Mouse (Mus musculus) adrenal gland, adult (tissue): ENCODE measurements around the gene Wdr66.
A peak's percentile ranks its signal among the peaks of the same experiment; 100 is the strongest.
"Not testable (repeated sequence)": the region's sequence is repeated elsewhere in the genome, so short reads cannot be mapped to it uniquely, and the experiment has no call there.

Experiments used
- DNase-seq, 2 experiments: peaks; one replicate each; pipeline ENCODE4 v3.0.0; 2022 to 2023; ENCODE audit warnings: low spot score in 1 of 2; ENCODE audit not compliant: inconsistent age in 2 of 2

Wdr66 gene

GRCm38 (mm10) chr5:123251834-123252233 lies at the start of gene Wdr66:
Gene Wdr66, plus strand, starts transcription at chr5:123252102.
- peak; percentile 73 to 90 for DNase-seq

DNA sequence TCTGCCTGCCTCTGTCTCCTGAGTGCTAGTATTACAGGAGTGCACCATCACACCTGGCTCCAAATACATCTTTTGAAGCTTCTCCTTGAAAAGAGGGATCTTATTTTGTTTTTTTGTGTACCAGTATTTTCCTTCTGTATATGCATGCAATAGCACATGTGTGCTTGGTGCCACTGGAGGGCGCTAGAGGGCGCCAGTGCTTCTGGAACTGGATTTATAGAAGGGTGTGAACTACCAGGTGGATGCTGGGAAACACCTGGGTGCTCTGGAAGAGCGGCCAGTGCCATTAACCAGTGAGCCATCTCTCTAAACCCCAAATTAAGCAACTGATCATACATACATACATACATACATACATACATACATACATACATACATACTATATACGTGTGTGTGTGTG lies 49.1 kb upstream of the Wdr66 start:
- not testable (repeated sequence) for DNase-seq

DNA sequence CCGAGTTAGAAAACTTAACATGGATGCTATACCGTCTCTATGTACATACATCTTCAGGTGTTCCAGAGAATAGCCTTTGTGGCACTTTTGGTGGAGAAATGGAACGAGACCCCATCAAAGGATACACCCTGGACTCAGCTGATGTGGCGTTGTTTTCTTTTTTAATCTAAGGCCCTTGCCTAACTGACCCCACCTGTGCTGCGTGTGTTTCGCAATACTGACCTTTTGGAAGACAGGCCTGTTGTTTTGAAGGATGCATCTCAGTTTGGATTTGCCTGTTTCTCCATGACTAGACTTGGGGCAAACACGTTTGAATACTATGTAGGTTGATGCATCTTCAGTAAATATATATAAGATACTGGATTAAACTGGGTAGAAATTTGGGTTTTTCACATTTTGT lies 48.3 kb upstream of the Wdr66 start:
- not testable (repeated sequence) for DNase-seq

GRCm38 (mm10) chr5:123222346-123223050 lies 29.4 kb upstream of the Wdr66 start:
- DNase-seq, result not testable (repeated sequence)

DNA sequence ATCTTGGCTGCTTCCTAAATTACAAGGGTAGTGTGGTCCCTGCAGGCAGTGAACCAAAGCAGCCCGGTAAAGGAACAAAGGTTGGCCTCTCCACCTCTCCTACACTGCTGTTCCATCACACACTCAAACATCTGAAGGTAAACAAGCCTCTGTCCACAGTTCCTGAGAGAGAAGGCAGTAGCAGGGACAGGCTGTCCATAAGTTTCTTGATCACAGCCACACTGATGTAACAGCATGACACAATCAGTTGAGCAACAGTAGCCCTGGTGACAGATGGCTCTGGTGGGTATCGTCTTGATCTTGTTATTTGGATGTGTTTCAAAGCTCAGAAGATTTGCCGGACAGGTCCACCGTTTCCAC lies 28.9 kb upstream of the Wdr66 start:
- DNase-seq, result peak; percentile 36 to 53

DNA sequence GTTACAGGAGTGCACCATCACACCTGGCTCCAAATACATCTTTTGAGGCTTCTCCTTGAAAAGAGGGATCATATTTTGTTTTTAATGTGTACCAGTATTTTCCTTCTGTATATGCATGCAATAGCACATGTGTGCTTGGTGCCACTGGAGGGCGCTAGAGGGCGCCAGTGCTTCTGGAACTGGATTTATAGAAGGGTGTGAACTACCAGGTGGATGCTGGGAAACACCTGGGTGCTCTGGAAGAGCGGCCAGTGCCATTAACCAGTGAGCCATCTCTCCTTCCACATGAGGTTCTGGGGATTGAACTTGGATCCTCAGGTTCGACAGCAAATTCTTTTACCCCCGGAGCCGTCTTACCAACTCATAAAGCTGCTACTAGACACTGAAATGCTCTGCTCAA lies 28.0 kb upstream of the Wdr66 start:
- DNase-seq, result not testable (repeated sequence)

- no peak for DNase-seq
Measured at GRCm38 (mm10) chr5:123226851-123227250, 25.1 kb upstream of the Wdr66 start.

DNA sequence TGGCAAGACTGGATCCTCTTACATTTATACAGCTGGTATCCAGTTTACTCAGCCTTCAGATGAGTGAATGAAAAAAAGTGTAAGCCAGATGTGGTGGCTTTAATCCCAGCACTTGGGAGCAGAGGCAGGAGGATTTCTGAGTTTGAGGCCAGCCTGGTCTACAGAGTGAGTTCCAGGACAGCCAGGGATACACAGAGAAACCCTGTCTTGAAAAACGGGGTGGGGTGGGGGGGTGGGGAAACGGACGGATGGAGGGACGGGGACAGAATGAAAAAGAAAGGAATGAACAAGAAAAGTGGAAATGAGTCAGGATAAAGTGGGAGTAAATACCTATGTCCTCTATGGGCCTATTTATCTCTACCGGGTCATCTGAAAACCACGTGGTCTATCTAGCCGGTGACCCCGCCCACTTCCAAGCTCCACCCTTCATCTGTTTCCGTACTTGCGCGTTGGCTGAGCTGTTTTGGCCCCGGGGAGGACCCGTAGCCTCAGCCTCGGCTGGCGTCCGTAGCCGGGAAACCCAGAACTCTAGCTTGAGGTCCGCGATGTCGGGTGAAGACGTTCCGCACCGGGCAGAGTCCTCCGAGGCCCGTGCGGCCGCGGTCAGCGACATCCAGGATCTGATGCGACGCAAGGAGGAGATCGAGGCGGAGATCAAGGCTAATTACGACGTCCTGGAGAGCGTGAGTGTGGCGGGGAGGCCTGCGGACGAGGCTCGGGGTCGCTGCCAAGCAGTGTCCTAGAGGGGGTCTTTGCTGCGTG lies 24.0 kb upstream of the Wdr66 start:
- DNase-seq, result peak; percentile 95 to 98

GRCm38 (mm10) chr5:123228524-123228922 lies 23.4 kb upstream of the Wdr66 start:
- no peak for DNase-seq

- peak in 1 of 2 experiments; percentile 43 for DNase-seq
Measured at GRCm38 (mm10) chr5:123229296-123229695, 22.6 kb upstream of the Wdr66 start.

GRCm38 (mm10) chr5:123232180-123232579 lies 19.7 kb upstream of the Wdr66 start:
- no peak for DNase-seq

GRCm38 (mm10) chr5:123235731-123236130 lies 16.2 kb upstream of the Wdr66 start:
- peak in 1 of 2 experiments; percentile 51 for DNase-seq

DNA sequence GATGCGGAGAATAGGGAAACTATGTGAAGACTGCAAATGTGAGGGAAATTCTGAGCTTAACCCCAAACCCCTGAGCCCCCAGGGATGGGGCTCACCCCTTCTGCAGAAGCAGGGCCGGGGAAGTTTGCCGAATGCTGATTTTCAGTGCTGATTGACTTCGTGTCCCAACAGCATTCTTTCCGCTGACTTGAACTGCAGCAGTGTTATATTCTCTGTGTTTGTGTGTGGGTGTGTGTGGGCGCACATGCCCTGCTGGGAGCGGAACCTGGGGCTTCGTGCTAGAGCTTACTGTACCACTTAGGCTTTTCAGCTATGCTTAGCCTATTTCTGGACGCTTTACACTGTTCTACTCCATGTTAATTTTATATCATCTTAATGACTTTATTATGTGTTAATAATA lies 15.5 kb upstream of the Wdr66 start:
- no peak for DNase-seq

DNA sequence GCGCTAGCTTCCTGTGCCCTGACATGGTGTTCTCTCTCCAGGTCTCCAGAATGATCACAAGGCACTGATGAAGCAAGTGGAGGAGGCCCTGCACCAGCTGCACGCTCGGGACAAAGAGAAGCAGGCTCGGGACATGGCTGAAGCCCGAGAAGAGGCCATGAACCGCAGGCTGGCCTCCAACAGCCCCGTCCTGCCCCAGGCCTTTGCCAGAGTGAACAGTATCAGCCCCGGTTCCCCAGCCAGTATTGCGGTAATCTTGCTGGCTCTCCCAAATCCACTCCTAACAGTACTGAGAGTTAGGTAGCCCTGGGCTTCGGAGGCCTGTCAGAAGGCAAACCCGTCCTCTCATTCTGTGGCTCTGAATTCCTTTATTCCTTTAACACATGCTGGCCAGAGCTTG lies 12.4 kb upstream of the Wdr66 start:
- peak in 1 of 2 experiments; percentile 36 for DNase-seq

- DNase-seq, result peak; percentile 23 to 65
Measured at GRCm38 (mm10) chr5:123245518-123245917, 6.4 kb upstream of the Wdr66 start.

- DNase-seq, result no peak
Measured at GRCm38 (mm10) chr5:123251390-123251789, 512 bp upstream of the Wdr66 start.

- DNase-seq, result no peak
Measured at GRCm38 (mm10) chr5:123256841-123257755, 5.2 kb downstream of the Wdr66 start.

DNA sequence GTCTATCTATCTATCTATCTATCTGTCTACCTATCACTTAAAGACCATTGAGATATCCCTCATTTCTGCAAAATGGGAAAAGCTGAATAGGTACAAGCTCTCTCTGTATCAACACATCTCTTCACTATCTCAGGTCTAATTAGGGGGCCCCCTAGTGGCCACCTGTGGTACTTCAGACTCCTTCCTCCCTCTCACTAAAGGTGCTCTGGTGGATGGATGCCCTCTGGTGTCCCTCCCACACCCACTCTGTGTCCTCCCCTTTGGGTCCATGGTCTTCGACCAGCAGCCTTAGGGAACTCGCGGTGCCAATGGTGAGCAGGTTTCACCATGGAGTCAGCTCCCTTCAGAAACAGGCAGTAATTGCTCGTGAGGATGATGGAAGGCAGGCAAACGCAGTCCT lies 7.1 kb downstream of the Wdr66 start:
- peak; percentile 35 to 82 for DNase-seq

DNA sequence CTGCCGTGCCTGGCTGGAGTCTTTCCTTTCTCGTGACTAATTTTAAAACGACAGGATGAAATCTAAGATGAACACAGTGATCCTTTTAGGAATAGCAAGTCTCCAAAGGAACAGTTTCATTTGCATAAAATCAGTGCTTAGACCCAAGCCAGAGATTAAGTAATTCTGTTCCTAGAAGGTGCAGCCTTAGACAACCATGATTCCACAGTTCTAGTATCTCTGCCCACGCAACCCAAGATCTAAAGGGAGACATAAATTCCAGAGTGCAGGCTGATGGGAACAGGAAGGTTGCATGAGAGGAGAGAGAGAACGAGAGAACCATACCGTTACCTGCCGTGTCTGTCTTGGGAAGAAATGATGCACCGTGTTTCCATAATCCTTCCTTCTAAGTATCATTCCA lies 8.8 kb downstream of the Wdr66 start:
- DNase-seq, result no peak

DNA sequence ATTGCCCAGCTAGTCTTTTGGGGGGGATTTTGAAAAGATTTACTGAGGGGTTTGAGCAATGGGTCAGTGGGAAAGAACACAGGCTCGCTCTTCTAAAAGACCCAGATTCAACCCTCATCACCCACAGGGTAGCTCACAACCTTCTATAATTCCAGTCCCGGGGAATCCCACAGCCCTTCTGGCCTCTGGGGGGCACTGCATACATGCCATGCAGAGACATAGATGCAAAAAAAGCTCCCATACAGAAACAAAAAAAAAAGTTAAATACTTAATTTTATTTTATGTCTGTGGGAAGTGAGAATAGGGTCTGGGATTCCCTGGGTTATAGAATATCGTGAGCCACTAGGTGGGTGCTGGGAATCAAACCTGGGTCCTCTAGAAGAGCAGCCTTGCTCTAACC lies 15.0 kb downstream of the Wdr66 start:
- no peak for DNase-seq
